Mouse (Mus musculus): Measurements from ENCODE around the gene Cct4. TPM values are rescaled to one million over a fixed set of nuclear protein-coding genes. Genes with fewer than 3 reads are reported as not detected.

The Cct4 gene
- total RNA-seq, 2 experiments from 2014 or later: 88.1 to 96.9 TPM

DNA sequence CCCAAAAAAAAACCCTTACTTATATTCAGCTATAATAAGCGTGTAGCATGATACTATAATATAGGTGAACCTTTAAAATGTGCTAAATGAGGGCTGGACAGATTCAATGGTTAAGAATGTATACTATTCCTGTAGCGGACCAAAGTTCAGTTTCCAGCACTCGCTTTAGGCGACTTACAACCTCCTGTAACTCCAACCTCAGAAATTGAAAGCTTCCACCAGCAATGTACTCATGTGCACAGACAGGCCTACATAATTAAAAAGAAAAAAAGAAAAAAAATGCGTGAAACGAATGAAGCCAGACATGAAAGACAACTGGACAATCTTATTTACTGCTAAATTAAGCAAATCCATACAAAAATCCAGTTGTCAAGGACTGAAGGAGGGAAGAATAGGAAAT is 7.5 kb upstream of the Cct4 start:
- no peak for DNase-seq

DNA sequence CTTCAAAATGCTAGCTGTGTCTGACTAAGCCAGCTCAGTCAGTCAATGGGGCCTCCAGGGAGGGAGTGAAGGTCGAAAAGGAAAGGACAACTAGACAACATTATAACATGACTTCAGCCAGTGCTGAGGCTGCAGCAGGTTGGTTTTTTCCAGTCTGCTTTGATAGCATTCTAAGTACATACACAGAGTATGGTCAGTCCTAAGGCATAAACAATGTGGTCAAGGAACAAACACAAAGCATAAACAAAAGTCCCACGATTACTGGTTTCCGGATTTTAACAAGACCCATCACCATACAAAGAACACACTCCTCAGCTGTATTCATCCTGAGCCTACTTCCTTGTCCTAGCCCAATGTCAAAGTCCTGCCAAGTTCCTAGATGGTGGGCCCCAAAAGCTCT is 4.8 kb upstream of the Cct4 start:
- DNase-seq: no peak

DNA sequence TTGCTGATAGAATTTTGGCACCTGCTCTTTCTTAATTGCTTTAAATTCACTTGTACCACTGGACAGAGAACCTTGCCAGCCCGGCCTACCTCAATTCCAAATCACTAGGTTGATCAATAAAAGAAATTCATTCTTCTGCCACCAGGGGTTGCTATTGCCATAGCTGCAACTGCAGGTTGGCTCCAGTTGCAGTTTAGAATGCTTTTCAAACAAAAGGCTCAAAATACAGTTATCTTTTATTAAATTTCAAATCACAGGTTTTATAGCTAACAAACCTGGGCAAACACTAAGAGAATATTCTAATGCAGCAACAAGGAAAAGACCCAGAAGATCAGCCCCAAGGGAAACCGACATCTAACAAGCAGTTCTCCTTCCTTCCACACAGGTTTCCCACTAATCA is 3.0 kb upstream of the Cct4 start:
- no peak for DNase-seq

DNA sequence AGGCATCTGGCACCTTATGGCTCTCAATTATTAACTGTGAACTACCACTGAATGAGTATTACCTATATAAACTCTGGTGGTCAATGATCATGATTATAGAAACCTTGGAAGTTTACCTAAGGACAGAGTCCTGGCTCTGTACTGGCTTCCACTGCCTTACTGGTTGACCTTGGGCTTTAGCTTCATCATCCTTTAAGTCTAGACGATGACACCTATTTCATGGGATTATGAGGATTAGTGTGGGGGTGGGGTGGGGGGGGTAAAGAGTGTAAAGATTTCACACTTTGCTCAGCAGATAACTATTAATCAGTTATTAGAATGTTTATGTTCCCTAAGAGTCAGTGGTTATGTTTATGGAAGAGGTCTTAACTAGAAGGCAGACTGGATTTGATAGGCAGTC is 533 bp upstream of the Cct4 start:
- DNase-seq: no peak

DNA sequence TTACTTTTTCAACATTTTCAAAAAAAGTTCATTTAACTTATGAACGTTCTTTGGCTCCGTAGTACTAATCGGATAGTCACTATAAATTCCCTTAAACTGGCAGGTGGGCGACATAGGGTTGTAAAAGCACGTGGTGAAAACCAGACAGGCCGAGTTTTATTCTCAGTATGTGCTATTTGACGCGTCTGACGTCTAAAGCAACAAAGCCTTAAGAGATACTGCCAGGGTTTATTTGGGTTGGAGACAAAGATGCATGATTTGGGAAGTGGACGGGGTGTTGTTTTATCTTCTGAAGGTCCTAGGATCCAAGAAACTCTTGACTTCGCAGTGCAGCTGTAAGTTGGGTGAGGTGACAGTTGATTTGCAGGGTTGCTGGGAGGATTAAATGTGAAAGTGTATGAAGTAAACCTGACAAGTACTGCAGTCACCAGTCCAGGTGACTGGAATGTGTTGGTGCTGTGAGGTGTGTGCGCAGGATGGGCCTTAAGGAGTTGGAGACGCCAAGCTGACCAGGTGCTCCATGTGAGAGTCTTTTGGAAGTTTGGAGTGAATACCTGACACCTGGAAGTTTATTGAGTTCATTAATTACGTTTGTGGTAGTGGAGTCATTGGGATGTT is 1.0 kb downstream of the Cct4 start:
- no peak for DNase-seq

DNA sequence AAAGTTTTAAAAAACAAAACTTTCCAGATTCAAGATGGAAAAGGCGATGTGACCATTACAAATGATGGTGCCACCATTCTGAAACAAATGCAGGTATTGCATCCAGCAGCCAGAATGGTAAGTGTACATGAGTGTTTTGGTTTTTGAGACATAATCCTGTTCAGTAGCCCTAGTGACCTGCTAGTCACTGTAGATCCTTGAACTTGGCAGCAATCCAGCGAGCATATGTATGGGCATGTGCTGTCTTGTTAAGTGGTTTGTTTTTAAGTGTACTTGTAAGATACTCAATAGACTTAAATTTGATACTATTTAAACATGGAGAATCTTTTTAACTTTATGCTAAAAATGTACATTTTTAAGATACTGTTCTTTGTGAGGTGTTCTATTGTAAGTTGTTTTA is 4.0 kb downstream of the Cct4 start:
- DNase-seq: no peak

DNA sequence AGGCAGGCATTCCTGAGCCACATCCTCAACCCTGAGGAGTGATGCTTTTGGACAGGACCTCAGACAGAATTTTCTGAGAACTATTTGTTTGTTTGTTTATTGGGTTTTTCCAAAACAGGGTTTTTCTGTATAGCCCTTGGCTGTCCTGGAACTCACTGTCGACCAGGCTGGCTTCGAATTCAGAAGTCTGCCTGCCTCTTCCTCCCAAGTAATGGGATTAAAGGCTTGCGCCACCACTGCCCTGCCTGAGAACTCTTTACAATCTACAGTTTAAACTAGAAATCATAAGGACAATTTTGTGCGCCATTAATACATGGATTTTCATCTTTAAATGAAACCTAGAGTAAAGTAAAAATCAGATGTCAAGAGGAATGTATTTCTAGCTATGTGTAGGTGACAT is 5.1 kb downstream of the Cct4 start:
- DNase-seq: no peak

DNA sequence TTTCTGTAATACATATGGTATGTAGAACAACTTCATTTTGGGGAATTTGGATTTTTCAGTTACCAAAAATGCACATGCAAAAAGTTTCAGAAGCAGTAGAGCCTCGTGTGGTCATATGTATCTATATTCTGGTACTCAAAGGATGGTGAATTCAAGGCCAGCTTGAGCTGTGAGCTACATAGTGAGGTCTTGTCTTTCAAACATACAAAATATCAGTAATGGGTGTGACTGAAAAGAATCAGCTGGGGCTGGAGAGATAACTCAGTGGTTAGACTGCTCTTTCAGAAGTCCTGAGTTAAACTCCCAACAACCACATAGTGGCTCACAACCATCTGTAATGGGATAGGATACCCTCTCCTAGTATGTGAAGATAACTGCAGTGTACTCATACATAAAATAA is 8.0 kb downstream of the Cct4 start:
- no peak for DNase-seq

DNA sequence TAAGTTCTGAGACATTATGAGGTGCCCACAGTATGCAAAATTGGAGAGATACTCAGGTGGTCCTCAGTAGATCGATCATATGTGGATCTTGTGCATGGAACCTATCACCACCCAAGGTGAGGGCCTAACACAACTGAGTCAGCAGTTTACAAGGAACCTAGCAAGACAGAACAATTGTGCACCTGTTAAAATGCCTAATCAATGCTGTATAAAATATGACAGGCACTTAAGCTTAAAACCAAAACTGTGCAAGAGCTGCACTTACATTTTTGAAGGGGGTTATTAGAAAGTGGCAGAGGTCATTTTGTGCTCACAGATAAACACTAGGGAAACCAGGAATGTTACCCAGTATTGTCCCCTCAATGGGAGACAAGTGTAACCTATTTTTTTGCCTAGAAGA is 15.0 kb downstream of the Cct4 start:
- DNase-seq: no peak

DNA sequence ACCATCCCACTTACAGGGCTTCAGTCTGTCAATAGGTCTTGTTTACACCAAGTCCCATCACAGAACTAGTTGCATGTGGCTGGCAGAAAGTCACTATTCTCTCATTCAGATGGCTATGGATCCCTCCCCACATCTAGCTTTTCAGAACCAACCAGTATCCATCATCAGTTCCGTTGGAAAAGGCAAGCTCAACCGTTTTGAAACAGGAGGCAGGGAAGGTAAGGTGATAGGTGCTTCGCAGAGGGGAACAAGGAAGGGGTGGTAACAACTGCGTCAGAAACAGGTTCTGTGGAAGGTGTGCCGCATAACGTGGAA is 16.8 kb downstream of the Cct4 start:
- DNase-seq: no peak

DNA sequence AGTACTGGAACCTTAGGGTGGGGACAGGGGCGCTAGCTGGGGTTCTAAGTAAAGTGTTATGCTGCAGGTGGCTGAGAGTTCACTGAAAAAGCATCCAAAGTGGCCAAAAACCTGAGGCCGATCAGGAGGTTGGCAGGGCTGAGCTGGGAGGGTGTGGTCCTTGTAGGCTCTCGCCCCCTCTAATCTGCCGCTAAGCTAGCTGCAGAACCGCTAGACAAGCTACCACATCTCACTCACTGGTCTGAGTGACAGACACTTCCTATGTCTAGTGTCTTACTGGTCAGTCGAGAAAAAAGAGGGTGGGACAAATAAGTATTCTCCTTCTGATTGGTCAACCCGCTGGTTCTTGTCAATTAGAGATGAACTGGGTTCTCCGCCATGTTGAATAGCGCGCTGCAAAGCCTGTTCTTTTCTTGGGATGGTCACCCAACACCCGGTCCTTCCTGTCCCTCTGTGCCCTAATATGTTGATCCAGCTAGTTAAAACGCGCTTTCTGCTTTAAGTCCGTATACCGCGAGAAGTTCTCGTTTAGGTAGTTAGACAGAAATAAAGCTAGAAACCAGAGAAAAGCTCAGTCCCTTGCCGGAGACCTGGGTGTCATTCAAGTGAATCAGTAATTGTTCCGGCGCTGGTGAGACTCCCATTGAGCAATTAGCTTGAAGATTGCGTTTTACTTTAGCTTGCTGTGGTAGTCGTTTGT is 17.3 kb downstream of the Cct4 start, which contains the start of gene Fam161a:
TSS of gene Fam161a (plus strand) at position 51 of the 700 bp plus-strand sequence.
- peak; percentile 62 for DNase-seq

DNA sequence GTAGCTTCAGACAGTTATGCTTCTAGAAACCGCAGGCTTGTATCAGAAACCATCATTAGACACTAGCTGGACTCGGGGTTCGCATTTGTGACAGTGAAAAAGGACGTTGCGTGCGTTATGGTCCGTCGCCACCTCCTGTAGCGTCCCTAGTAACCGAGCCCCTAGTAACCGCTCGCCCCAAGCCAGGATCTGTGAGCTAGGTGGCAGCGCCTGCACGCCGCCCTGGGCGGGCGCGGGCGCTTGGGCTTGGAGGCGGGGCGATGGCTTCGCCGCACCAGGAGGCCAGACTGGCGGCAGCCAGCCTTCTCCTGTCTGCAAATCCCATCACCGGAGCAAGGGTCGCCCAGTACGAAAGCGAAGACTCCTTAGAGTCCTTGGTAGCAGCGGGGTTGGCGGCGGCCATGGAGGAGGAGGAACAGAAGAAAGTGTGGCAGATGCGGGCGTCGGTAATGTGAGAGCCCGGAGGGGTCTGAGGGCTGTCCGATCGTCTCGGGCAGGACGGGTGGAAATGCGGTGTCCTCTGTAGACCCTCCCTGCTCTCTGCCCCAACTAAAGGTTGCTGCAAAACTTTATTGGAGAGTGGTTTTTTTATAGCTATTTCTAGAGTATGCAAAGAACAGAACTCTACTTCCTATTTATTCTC is 18.0 kb downstream of the Cct4 start:
- DNase-seq: peak; percentile 80

DNA sequence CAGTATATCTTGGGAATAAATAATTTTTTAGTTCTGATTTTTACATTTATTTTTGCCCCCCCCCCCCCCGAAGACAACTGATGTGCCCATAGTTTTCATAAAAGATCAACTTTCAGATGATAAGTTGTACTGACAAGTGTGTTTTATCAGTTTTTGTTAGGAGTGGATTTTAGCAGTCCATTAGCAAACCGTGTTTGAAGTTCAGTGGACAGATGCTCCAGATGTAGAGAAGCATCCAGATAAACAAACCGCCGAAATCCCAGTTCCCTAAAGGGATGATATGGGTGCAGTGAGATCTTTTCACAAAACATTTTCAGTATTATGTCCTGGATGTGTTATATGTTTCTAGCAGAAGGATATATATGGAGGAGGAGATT is 18.5 kb downstream of the Cct4 start:
- no peak for DNase-seq

DNA sequence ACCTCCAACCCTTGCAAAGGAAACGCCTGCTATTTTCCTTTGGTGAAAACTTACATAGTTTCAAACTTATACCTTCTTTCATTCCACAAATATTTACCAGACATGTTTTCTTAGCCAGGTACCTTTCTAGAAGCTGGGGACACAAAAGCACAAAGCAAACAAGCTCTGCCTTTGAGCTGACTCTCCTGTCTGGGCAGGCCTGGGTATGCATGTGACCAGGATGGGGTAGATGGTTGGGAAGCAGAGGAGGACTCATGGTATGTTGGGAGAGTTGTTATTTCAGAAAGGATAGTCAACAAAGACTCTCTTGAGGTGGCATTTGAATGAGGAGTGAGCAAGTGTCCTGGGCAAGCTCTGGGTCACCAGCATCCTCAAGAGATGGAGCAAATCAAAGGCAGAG is 22.8 kb downstream of the Cct4 start:
- DNase-seq: no peak

DNA sequence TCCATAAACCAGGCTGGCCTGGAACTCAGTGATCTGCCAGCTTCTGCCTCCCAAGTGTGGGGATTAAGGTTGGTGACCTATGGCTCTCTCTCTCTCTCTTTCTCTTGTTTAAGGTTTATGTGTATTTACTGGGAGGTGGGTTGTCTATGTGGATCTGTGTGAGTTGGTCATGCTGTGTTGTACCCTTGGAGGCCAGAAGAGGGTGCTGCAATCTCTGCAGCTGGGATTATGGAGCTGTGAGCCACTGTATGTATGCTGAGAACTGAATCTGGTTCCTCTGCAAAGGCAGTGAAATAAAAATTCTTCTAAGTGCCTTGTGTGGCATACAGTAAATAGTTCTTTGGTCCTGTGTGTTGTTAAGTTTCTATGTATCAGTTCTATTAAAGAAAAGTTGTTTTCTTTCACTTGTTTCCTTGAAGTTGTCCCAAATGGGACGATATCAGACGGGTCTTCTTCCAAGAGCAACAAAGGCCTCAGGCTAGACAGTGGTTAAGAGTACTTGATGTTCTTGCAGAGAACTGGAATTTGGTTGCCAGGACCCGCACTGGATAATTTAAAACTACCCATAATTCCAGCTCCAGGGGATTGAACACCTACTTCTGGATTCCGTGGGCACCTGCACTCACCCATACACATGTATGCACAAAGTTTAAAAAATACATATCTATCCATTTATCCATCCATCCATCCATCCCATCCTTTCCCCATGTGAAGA is 23.4 kb downstream of the Cct4 start:
- no peak for DNase-seq

DNA sequence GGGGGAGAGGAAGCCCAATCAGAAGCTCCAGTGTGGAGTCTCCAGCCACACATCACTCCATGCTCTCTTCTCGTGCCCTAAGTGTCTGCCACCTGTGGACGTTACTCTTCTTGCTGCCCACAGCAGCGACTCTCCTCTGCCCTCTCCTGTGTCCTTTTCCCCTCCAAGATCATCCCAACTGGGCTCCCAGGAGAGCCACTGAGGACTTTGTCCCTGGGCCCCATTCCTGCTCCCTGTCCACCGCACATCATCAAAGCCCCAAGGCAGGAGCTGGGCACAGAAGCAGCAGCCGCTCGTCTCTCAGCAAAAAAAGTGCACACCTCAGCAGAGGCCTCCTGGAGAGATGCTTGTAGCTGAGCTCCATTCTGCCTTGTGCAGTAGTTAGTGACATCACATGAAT is 24.7 kb downstream of the Cct4 start:
- no peak for DNase-seq

DNA sequence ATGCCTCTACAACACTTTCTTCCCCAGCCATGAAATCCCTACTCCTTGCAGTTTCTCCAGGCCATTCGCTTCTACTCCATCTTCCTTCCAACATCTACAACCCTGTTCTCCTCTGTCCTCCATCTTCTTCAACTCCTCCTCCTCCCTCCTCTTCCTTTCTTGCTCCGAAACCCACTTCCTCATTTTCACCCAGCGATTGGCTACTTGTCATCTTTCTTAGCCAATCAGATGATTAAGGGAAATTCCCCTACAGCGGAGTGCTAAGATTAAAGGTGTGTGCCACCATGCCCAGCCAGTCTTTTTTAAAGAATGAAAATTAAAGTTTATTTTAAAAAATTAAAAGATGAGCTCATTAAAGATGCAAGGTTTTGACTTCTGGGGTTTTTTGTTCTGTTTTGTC is 27.6 kb downstream of the Cct4 start:
- no peak for DNase-seq

DNA sequence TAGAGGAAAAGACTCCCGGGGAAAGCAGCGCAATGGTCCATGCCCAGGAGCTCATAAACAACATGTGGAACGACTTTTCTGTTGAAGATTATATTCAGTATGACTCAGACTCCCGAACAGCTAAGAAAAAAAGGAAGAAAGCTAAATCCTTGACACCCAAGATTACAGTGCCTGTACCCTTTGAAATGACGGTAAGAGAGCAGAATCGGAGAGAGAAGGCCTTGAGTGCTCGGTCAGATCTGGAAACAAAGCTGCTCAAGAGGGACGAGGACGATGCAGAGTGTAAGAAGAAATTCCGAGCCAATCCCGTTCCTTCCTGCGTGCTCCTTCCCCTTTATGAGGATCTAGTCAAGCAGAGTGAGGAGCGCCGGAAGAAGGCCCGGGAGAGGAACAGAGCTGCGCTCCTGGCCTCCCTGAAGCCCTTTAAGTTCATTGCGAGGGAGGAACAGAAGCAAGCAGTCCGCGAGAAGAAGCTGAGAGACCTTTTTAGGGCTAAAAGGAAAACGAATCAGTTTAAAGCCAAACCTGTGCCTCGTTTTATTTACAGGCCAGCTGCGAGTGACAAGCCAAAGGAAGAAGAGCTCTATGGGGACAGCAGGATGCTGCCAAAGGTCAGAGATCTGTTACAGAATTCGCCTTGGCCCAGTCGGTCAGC is 29.9 kb downstream of the Cct4 start:
- no peak for DNase-seq

DNA sequence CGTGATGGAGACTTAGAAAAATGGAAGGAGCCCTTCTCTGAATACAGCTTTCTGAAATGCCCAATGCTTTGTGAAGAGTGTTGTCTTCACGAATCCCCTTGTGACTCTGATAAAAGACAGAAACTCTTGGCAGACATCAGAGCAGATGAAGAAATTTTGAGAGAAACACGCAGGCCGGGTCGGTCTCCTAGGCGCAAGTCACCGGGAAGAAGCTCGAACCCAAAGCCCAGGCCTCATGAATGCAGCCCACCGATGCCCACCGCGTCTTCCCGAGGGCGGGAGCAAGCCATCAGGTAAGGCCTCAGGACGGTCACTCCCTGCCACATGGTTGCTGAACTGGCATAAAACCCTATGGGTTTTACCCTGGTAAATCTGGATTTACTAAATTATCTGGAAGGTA is 30.5 kb downstream of the Cct4 start:
- DNase-seq: no peak

DNA sequence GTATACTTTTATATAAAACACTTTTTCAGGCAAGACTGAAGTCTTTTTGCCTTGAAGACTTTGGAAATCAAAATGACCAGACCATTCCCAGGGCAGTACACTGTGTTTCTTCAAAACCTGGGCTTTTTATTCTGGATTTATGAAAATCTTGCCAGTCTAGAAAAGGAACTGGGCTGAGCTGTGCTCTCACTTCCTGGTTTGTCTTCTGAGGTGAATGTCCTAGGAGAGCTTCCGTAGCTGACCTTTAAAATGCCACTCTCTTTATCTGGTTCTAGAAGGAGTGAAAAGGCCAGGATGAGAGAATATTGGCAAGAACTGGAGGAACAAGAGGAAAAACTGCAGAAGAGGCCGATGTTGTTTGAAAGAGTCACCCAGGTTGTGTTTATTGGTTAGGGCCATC is 32.8 kb downstream of the Cct4 start:
- DNase-seq: no peak

DNA sequence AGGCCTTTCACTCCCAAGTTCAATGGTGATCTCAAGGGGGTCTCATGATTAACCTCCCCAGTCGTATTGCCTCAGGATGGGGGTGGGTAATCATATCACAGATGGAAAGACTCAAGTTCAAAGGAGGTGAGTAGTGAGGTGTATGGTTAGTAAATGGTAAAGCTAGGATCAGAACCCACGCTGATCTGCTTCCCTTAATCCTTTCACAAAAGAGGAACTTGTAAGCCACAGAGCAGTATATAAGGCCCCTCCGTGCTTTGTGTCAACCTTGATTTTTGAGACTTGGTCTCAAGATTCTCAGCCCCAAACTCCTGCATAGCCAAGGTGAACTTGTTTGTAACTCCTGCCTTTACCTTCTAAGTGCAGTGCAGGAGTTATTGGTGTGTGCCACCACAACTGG is 33.9 kb downstream of the Cct4 start:
- DNase-seq: no peak

DNA sequence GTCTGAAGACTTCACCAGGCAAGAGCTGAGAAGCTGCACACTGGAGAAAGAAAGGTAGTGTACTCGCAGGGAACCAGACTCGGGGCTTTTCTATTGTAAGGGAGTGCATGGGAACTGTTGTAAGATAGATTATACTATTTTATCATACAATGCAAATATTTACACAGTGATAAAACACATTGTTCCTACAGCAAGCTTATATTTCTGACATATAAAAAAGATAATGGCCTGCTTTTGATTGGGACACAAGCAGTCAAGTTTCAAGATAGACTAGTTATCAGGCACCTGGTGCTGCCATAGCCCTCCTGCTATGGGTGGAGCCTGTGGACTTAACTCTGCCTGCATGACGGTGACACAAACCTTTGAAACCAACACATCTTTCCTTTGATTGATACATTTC is 38.6 kb downstream of the Cct4 start:
- DNase-seq: no peak

DNA sequence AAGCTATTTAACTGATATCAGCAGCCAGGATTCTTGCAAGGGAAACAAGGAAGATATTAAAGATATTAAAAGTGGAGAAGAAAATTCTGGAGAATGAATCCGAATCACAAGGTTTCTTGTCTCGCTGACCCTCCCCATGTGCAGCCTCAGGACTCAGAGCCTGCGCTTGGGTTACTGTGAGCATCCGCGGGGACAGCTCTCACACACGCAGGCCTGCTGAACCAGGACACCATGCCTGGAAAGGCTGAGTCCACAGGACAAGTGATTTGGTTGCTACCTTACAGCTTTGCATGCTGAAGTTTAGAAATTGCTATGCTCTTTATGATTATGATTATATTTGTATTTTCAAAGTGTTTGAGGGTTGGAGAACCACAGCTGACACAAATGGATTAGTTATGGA is 39.1 kb downstream of the Cct4 start:
- no peak for DNase-seq

All from gastrocnemius, postnatal 25 days (tissue).